Mouse (Mus musculus) limb, embryonic 15.5 days (tissue): Measurements from ENCODE around the gene Alkbh3. TPM values are rescaled to one million over a fixed set of nuclear protein-coding genes. Genes with fewer than 3 reads are reported as not detected.
A peak's percentile ranks its signal among the peaks of the same experiment; 100 is the strongest.

Source experiments
- ATAC-seq: fragments of 200-750 bp; cut with Nextera tagmentation; 2 replicates; pipeline ENCODE4 v1.8.0; 2017; ENCODE audit warnings: low read depth, moderate TSS enrichment; ENCODE audit not compliant: insufficient number of reproducible peaks, low FRiP score, low TSS enrichment
- H3K27ac ChIP-seq: fragments of 300-500 bp; sonication (generic); 2 replicates; pipeline ENCODE4 v1.5.1; 2015; ENCODE audit warnings: moderate library complexity, mild to moderate bottlenecking, inconsistent platforms
- H3K27me3 ChIP-seq: fragments of 300-500 bp; sonication (generic); 2 replicates; pipeline ENCODE4 v1.6.1; 2015; ENCODE audit warnings: inconsistent platforms
- H3K36me3 ChIP-seq: fragments of 300-500 bp; sonication (generic); 2 replicates; pipeline ENCODE4 v1.6.1; 2015; ENCODE audit warnings: inconsistent platforms
- H3K4me1 ChIP-seq: fragments of 300-500 bp; sonication (generic); 2 replicates; pipeline ENCODE4 v1.6.1; 2015; ENCODE audit warnings: inconsistent platforms
- H3K4me2 ChIP-seq: fragments of 300-500 bp; sonication (generic); 2 replicates; pipeline ENCODE4 v1.6.1; 2015; ENCODE audit warnings: mild to moderate bottlenecking, inconsistent platforms
- H3K4me3 ChIP-seq: fragments of 300-500 bp; sonication (generic); 2 replicates; pipeline ENCODE4 v1.5.1; 2015; ENCODE audit warnings: mild to moderate bottlenecking, inconsistent platforms
- H3K9ac ChIP-seq: fragments of 300-500 bp; sonication (generic); 2 replicates; pipeline ENCODE4 v1.6.1; 2015; ENCODE audit warnings: inconsistent platforms
- H3K9me3 ChIP-seq: fragments of 300-500 bp; sonication (generic); 2 replicates; pipeline ENCODE4 v1.6.1; 2016; ENCODE audit warnings: inconsistent platforms
- WGBS: fragments of 180-500 bp; shearing (Covaris S2); methylation state at CpG from one replicate; pipeline ENCODE4 v1.1.7; 2015; 5-methylcytosine and 5-hydroxymethylcytosine counted together
- polyA plus RNA-seq: library from polyadenylated mRNA; unstranded; fragments of >200 nt; fragmentation: Nextera tagmentation; extraction: Ambion mirVana; gene quantifications from 2 replicates; pipeline ENCODE4 v1.2.1, GENCODE M21; 2015

The Alkbh3 gene
- polyA plus RNA-seq, result 63.1 and 69.3 TPM in 2 replicates

GRCm38 (mm10) chr2:94010335-94011291, at the start of gene Alkbh3:
Gene Alkbh3 (minus strand): TSS chr2:94010807.
- ATAC-seq, result peak; percentile 96
- H3K9ac ChIP-seq, result peak within 1 kb of the TSS; percentile 93

GRCm38 (mm10) chr2:94059459-94059858, 48.9 kb upstream of the Alkbh3 start:
- Histone ChIP-seq H3K9me3 (no peaks in the 10 kb centered on the region), H3K4me3 (no peak overlapping the region), H3K27ac (no peak overlapping the region), H3K9ac (no peak overlapping the region), H3K4me2 (no peak overlapping the region), H3K36me3 (no peaks in the 10 kb centered on the region), H3K4me1 (no peaks in the 10 kb centered on the region), H3K27me3 (no peaks in the 10 kb centered on the region)
- ATAC-seq, result no peak
- WGBS, result 73% methylated on average over 5 of the region's 5 CpGs

More at GRCm38 (mm10) chr2:94010335-94011291, at the start of gene Alkbh3:
- Histone ChIP-seq H3K27ac (peak within 1 kb of the TSS; percentile 71), H3K27me3 (no peaks in the 10 kb centered on the region), H3K4me2 (peak within 1 kb of the TSS; percentile 68), H3K9me3 (no peaks in the 10 kb centered on the region), H3K4me3 (peak within 1 kb of the TSS; percentile 82), H3K36me3 (peaks cover 27% of the 10 kb centered on the region), H3K4me1 (peaks cover 10% of the 10 kb centered on the region)
- 4% methylated on average over 47 of the region's 47 CpGs for WGBS

GRCm38 (mm10) chr2:94054813-94055212, 44.2 kb upstream of the Alkbh3 start:
- H3K9ac ChIP-seq, result no peak overlapping the region
- no peak overlapping the region for H3K4me2 ChIP-seq
- no peaks in the 10 kb centered on the region for H3K27me3 ChIP-seq
- no peak for ATAC-seq
- H3K9me3 ChIP-seq, result no peaks in the 10 kb centered on the region
- H3K36me3 ChIP-seq, result peaks cover 3% of the 10 kb centered on the region; the same call in 1 of the 2 replicates
- no peak overlapping the region for H3K4me3 ChIP-seq
- no peaks in the 10 kb centered on the region for H3K4me1 ChIP-seq
- no peak overlapping the region for H3K27ac ChIP-seq

GRCm38 (mm10) chr2:94051952-94052351, 41.3 kb upstream of the Alkbh3 start:
- no peak overlapping the region for H3K9ac ChIP-seq
- no peak overlapping the region for H3K4me3 ChIP-seq
- H3K4me2 ChIP-seq, result no peak overlapping the region
- no peaks in the 10 kb centered on the region for H3K27me3 ChIP-seq
- H3K4me1 ChIP-seq, result no peaks in the 10 kb centered on the region
- H3K36me3 ChIP-seq, result peaks cover 3% of the 10 kb centered on the region; the same call in 1 of the 2 replicates
- no peaks in the 10 kb centered on the region for H3K9me3 ChIP-seq
- WGBS, result 80% methylated on average over 5 of the region's 5 CpGs
- no peak overlapping the region for H3K27ac ChIP-seq
- no peak for ATAC-seq

GRCm38 (mm10) chr2:94050901-94051300, 40.3 kb upstream of the Alkbh3 start:
- Histone ChIP-seq H3K4me2 (no peak overlapping the region), H3K27me3 (no peaks in the 10 kb centered on the region), H3K4me3 (no peak overlapping the region), H3K9ac (no peak overlapping the region), H3K9me3 (no peaks in the 10 kb centered on the region), H3K27ac (no peak overlapping the region), H3K36me3 (peaks cover 3% of the 10 kb centered on the region; the same call in 1 of the 2 replicates), H3K4me1 (no peaks in the 10 kb centered on the region)
- ATAC-seq, result no peak
- WGBS, result 98% methylated on average over 3 of the region's 3 CpGs

GRCm38 (mm10) chr2:94049471-94050176, 39.0 kb upstream of the Alkbh3 start:
- Histone ChIP-seq H3K4me2 (no peak overlapping the region), H3K4me3 (no peak overlapping the region), H3K4me1 (no peaks in the 10 kb centered on the region), H3K9ac (no peak overlapping the region), H3K36me3 (peaks cover 3% of the 10 kb centered on the region; the same call in 1 of the 2 replicates), H3K27ac (no peak overlapping the region), H3K27me3 (no peaks in the 10 kb centered on the region), H3K9me3 (no peaks in the 10 kb centered on the region)
- ATAC-seq, result no peak
- 69% methylated on average over 5 of the region's 5 CpGs for WGBS

- no peak overlapping the region for H3K9ac ChIP-seq
- no peaks in the 10 kb centered on the region for H3K27me3 ChIP-seq
- no peak overlapping the region for H3K4me2 ChIP-seq
- no peak overlapping the region for H3K27ac ChIP-seq
- peaks cover 3% of the 10 kb centered on the region; the same call in 1 of the 2 replicates for H3K36me3 ChIP-seq
- ATAC-seq, result no peak
- H3K4me3 ChIP-seq, result no peak overlapping the region
- 71% methylated on average over 5 of the region's 5 CpGs for WGBS
- no peaks in the 10 kb centered on the region for H3K9me3 ChIP-seq
- H3K4me1 ChIP-seq, result no peaks in the 10 kb centered on the region
These were observed 38.3 kb upstream of the Alkbh3 start for GRCm38 (mm10) chr2:94048733-94049470.

GRCm38 (mm10) chr2:94048271-94048670, 37.7 kb upstream of the Alkbh3 start:
- Histone ChIP-seq H3K27me3 (no peaks in the 10 kb centered on the region), H3K36me3 (peaks cover 3% of the 10 kb centered on the region; the same call in 1 of the 2 replicates), H3K4me3 (no peak overlapping the region), H3K9me3 (no peaks in the 10 kb centered on the region), H3K4me2 (no peak overlapping the region), H3K27ac (no peak overlapping the region), H3K9ac (no peak overlapping the region), H3K4me1 (no peaks in the 10 kb centered on the region)
- WGBS, result 74% methylated on average over 1 of the region's 1 CpGs
- no peak for ATAC-seq

- WGBS, result 56% methylated on average over 6 of the region's 6 CpGs
- H3K27ac ChIP-seq, result no peak overlapping the region
- no peak overlapping the region for H3K4me3 ChIP-seq
- no peaks in the 10 kb centered on the region for H3K36me3 ChIP-seq
- no peak overlapping the region for H3K4me2 ChIP-seq
- H3K9me3 ChIP-seq, result no peaks in the 10 kb centered on the region
- no peaks in the 10 kb centered on the region for H3K27me3 ChIP-seq
- no peak overlapping the region for H3K9ac ChIP-seq
- ATAC-seq, result no peak
- H3K4me1 ChIP-seq, result no peaks in the 10 kb centered on the region
These were observed 34.9 kb upstream of the Alkbh3 start for GRCm38 (mm10) chr2:94045411-94046090.

GRCm38 (mm10) chr2:94044174-94044573, 33.6 kb upstream of the Alkbh3 start:
- Histone ChIP-seq H3K4me2 (no peak overlapping the region), H3K9me3 (no peaks in the 10 kb centered on the region), H3K27me3 (no peaks in the 10 kb centered on the region), H3K4me3 (no peak overlapping the region), H3K4me1 (no peaks in the 10 kb centered on the region), H3K36me3 (peaks cover 2% of the 10 kb centered on the region; the same call in 1 of the 2 replicates), H3K9ac (no peak overlapping the region), H3K27ac (no peak overlapping the region)
- WGBS, result 88% methylated on average over 2 of the region's 2 CpGs
- ATAC-seq, result no peak

GRCm38 (mm10) chr2:94043662-94044061, 33.1 kb upstream of the Alkbh3 start:
- Histone ChIP-seq H3K4me3 (no peak overlapping the region), H3K4me2 (no peak overlapping the region), H3K9ac (no peak overlapping the region), H3K9me3 (no peaks in the 10 kb centered on the region), H3K36me3 (peaks cover 2% of the 10 kb centered on the region; the same call in 1 of the 2 replicates), H3K27me3 (no peaks in the 10 kb centered on the region), H3K4me1 (no peaks in the 10 kb centered on the region), H3K27ac (no peak overlapping the region)
- ATAC-seq, result no peak
- 65% methylated on average over 5 of the region's 5 CpGs for WGBS
